Mouse (Mus musculus) erythroblast, embryonic 14.5 days (primary cell): ENCODE data around the gene Mmd2. TPM values are rescaled to one million over a fixed set of nuclear protein-coding genes. Genes with fewer than 3 reads are reported as not detected.
A peak's percentile ranks its signal among the peaks of the same experiment; 100 is the strongest.

Experiments used
- H3K27me3 ChIP-seq: 2 replicates; pipeline ENCODE4 v1.6.1; 2012; ENCODE audit warnings: inconsistent platforms; ENCODE audit not compliant: control insufficient read depth
- H3K36me3 ChIP-seq: 2 replicates; pipeline ENCODE4 v1.6.1; 2012; ENCODE audit warnings: mild to moderate bottlenecking, inconsistent platforms; ENCODE audit not compliant: control insufficient read depth
- H3K4me1 ChIP-seq: 2 replicates; pipeline ENCODE4 v1.6.1; 2012; ENCODE audit warnings: inconsistent platforms; ENCODE audit not compliant: control insufficient read depth
- H3K4me3 ChIP-seq: replicated peaks from 2 replicates; pipeline ENCODE3; 2012; ENCODE audit warnings: moderate library complexity, mild to moderate bottlenecking, inconsistent platforms
- H3K9me3 ChIP-seq: 2 replicates; pipeline ENCODE4 v1.6.1; 2012; ENCODE audit warnings: low read length, inconsistent platforms, mixed read lengths; ENCODE audit not compliant: control insufficient read depth
- GATA1 ChIP-seq: IDR thresholded peaks from 2 replicates; pipeline ENCODE4 v1.6.1; 2012; ENCODE audit warnings: low read length, inconsistent platforms, mixed read lengths
- TAL1 ChIP-seq: IDR thresholded peaks from 3 replicates; pipeline ENCODE4 v1.6.1; 2012; ENCODE audit warnings: low read length, inconsistent platforms, mixed read lengths
- polyA plus RNA-seq: library from polyadenylated mRNA; stranded (reverse); fragments of >175 nt; gene quantifications from 2 replicates; pipeline ENCODE4 v1.2.3, GENCODE M21; 2012

Gene Mmd2
- polyA plus RNA-seq: 0.02 TPM in 1 of 2 replicates, not detected in the other

GRCm38 (mm10) chr5:142608259-142608988 lies at the start of gene Mmd2:
Gene Mmd2, minus strand, starts transcription at chr5:142608800.
- H3K4me3 ChIP-seq: peak within 1 kb of the TSS; percentile 42
- H3K27me3 ChIP-seq: peaks cover 36% of the 10 kb centered on the region
- no peaks in the 10 kb centered on the region for H3K4me1 ChIP-seq
- TF ChIP-seq TAL1 (no peak), GATA1 (no peak)
- no peaks in the 10 kb centered on the region for H3K9me3 ChIP-seq
- H3K36me3 ChIP-seq: no peaks in the 10 kb centered on the region

- TF ChIP-seq TAL1: no peak
- peak overlapping the region; percentile 23 for H3K4me3 ChIP-seq
- H3K36me3 ChIP-seq: peaks cover 88% of the 10 kb centered on the region
- H3K4me1 ChIP-seq: peaks cover 81% of the 10 kb centered on the region
- H3K27me3 ChIP-seq: no peaks in the 10 kb centered on the region
- no peaks in the 10 kb centered on the region for H3K9me3 ChIP-seq
Measured at GRCm38 (mm10) chr5:142652266-142652665, 43.7 kb upstream of the Mmd2 start.

GRCm38 (mm10) chr5:142650794-142651497 lies 42.3 kb upstream of the Mmd2 start:
- H3K36me3 ChIP-seq: peaks cover 86% of the 10 kb centered on the region
- no peaks in the 10 kb centered on the region for H3K9me3 ChIP-seq
- H3K4me3 ChIP-seq: peak overlapping the region; percentile 56
- peak; percentile 79 for TF ChIP-seq GATA1
- peak; percentile 68 for TF ChIP-seq TAL1
- peaks cover 88% of the 10 kb centered on the region for H3K4me1 ChIP-seq
- H3K27me3 ChIP-seq: no peaks in the 10 kb centered on the region

DNA sequence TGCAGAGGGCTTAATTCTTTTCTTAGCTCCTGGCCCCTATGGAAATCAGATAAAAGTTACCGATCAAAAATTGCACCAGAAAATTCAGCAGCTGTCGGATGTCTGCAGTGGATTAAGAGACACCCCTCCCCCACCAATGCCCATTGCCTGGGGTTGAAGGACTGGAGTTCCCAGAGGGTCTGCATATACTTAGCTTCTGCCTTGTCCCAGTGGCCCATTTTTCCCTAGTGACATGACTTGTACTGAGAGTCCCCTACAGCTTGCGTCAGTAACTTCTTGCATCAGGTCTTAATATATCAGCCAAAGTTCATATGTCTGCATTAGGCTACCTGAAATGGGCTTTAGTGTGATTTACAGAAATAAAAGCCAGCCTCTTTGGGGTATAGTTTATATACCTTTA lies 41.8 kb upstream of the Mmd2 start:
- Histone ChIP-seq H3K4me3 (peak overlapping the region; percentile 56), H3K4me1 (peaks cover 89% of the 10 kb centered on the region), H3K36me3 (peaks cover 85% of the 10 kb centered on the region), H3K9me3 (no peaks in the 10 kb centered on the region), H3K27me3 (no peaks in the 10 kb centered on the region)
- TF ChIP-seq TAL1 (no peak), GATA1 (peak; percentile 54; the same call in 1 of the 2 replicates)

DNA sequence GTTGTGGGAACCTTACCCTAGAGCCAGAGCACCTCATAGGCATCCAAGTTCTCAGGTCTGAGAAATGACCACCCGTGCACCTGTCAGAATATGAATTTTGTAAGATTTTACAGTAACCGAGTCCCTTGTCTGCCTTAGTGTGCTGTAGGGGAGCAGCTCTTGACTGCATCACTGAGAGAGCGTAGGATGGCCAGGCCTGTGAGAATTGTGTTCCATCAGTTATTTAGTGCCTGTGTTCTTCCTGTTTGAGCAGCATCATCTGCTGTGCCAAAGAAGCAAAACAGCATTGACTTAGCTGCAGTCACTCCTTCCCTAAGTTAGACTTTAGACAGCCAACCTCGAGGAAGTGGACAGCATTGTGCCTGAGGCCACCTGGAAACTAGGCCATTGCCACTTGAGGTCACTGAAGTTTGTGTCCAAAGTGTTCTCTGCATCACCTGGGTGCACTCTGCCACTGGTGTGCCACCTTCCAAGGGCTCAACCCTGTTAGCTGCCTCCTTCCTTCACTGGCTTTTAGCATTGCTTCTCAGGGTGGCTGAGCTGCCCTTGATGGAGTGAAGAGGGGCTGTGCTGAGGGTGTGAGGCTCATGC lies 41.0 kb upstream of the Mmd2 start:
- no peak for TF ChIP-seq TAL1
- TF ChIP-seq GATA1: no peak
- Histone ChIP-seq H3K27me3 (no peaks in the 10 kb centered on the region), H3K36me3 (peaks cover 85% of the 10 kb centered on the region), H3K9me3 (no peaks in the 10 kb centered on the region), H3K4me1 (peaks cover 86% of the 10 kb centered on the region), H3K4me3 (peak overlapping the region; percentile 56)

- H3K9me3 ChIP-seq: no peaks in the 10 kb centered on the region
- H3K4me3 ChIP-seq: peak overlapping the region; percentile 8
- TF ChIP-seq GATA1: no peak
- no peak for TF ChIP-seq TAL1
- H3K4me1 ChIP-seq: peaks cover 74% of the 10 kb centered on the region
- peaks cover 85% of the 10 kb centered on the region for H3K36me3 ChIP-seq
- no peaks in the 10 kb centered on the region for H3K27me3 ChIP-seq
Measured at GRCm38 (mm10) chr5:142648162-142648561, 39.6 kb upstream of the Mmd2 start.

DNA sequence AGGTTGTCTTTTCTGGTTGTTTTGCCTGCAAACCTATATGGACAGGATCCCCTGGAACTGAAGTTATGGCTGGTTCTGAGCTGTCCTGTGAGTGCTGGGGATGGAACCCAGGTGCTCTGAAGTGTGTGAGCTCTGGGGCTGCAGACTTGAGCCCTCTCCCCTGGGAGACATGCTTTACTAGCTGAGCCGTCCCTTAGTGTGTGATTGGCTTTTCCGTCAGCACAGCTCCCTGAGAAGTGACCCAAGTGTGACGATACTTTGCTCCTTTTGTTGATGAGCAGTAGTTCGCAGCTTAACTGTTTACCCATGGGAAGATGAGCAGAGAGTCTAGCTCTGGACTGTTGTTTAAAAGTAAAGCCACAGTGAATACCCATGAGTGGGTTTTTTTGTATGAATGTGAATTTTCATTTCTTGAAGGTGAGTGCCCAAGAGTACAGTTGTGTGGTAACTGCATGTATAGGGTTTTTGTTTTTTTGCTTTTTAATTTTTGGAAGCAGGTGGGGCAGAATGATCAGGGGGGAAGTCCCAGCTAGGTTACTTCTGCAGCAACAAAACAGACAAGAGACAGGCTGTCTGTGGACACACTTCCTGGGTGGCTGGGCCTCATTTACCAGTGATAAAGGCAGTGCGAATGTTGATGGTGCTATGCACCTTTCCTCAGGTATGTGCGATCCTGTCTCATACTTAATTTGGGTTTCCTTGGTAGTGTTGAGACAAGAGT lies 32.9 kb upstream of the Mmd2 start:
- TF ChIP-seq GATA1: no peak
- TF ChIP-seq TAL1: no peak
- Histone ChIP-seq H3K27me3 (no peaks in the 10 kb centered on the region), H3K9me3 (no peaks in the 10 kb centered on the region), H3K4me1 (peaks cover 53% of the 10 kb centered on the region), H3K36me3 (peaks cover 98% of the 10 kb centered on the region), H3K4me3 (no peak overlapping the region)

- peaks cover 100% of the 10 kb centered on the region for H3K36me3 ChIP-seq
- H3K4me3 ChIP-seq: no peak overlapping the region
- H3K27me3 ChIP-seq: no peaks in the 10 kb centered on the region
- no peaks in the 10 kb centered on the region for H3K9me3 ChIP-seq
- peaks cover 55% of the 10 kb centered on the region for H3K4me1 ChIP-seq
- TF ChIP-seq GATA1: no peak
- no peak for TF ChIP-seq TAL1
Measured at GRCm38 (mm10) chr5:142640088-142640487, 31.5 kb upstream of the Mmd2 start.

DNA sequence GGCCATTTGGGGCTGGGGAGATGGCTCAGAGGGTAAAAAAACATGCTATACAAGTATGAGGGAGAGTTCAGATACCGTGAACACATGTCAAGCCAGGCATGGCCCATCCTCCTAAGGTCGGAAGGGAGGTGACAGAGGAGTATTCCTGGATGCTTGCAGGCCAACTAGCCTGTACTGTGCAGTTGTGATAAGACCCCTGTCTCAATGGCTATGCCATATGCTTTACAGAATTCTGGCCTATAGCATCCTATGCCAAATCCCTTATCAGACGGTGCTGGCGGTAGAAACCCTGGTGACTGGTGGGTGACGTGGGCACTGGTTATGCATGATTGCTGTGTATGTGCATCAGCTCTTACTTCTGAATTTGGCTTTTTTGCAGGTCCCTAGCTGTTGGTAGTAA lies 29.2 kb upstream of the Mmd2 start:
- TF ChIP-seq GATA1 (peak; percentile 50), TAL1 (peak; percentile 46)
- H3K36me3 ChIP-seq: peaks cover 100% of the 10 kb centered on the region

More for the DNA sequence above, 29.2 kb upstream of the Mmd2 start:
- H3K9me3 ChIP-seq: no peaks in the 10 kb centered on the region
- peaks cover 67% of the 10 kb centered on the region for H3K4me1 ChIP-seq
- H3K4me3 ChIP-seq: peak overlapping the region; percentile 19
- H3K27me3 ChIP-seq: no peaks in the 10 kb centered on the region
